Mouse (Mus musculus) liver, adult 2 months (tissue): Measurements from ENCODE around the gene Gm20388.

Source experiments
- CTCF ChIP-seq: fragments of 200-500 bp; IDR thresholded peaks from 2 replicates; pipeline ENCODE4 v1.5.1; 2011; ENCODE audit warnings: low read depth, low read length, control low read depth
- POLR2A ChIP-seq: fragments of 200-500 bp; IDR thresholded peaks from 2 replicates; pipeline ENCODE4 v1.6.1; 2011; ENCODE audit warnings: low read length, control low read depth; ENCODE audit not compliant: insufficient read depth; ENCODE audit errors: extremely low read depth

DNA sequence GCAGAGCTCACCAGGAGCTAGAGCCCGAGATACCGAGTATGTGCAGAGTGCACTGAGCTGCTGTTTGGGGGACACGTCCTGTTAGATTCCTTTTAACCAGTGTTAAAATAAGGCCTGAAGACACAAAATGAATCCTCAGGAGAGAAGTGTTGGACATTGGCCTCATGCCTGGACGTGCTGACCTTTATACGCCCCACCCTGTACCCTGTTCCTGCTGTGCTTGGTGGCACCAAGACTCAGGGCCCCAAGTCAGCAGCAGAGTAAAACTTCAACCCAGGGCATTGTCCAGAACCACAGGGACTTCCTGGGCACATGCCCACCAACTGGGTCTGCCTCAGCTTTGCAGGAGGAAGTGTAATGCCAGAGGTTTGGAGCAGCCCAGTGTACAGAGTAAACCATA is 2879.2 kb downstream of the Gm20388 start:
- no peak for TF ChIP-seq CTCF
- no peak for TF ChIP-seq POLR2A
